Mouse (Mus musculus): ENCODE measurements around the gene Arhgef16.

- TF ChIP-seq CTCF (IDR thresholded peaks at IDR 0.05; ENCODE audit: insufficient read depth, low read depth, low read length) = no peak
- TF ChIP-seq POLR2A (IDR thresholded peaks at IDR 0.05; ENCODE audit: insufficient read depth, low read depth, low read length) = no peak
These were observed 34.3 kb upstream of the Arhgef16 start, which contains the start of gene B230104I21Rik for GRCm38 (mm10) chr4:154335761-154336160.
